Mouse (Mus musculus): ENCODE results near the gene Cdkal1.

Gene Cdkal1

DNA sequence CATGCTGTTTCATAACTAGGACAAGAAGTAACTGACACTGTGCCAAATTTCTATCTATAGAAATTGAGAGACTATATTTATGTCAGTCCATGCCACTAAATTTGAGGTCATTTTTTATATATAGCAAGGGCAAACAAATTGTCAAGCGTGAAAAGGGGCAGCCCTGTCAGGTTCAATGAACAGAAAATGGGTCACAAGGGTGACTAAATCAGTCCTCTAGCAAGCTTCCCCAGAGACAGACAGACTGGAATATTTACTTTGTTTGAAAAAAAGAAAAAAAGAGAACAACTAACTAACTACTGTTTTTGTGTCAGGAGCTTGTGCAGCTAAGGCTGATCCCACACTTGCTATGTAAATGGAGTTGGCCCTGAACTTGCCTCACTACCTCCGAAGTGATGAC is 355.7 kb downstream of the Cdkal1 start:
- no peak for DNase-seq (ENCODE audit: low spot score)

DNA sequence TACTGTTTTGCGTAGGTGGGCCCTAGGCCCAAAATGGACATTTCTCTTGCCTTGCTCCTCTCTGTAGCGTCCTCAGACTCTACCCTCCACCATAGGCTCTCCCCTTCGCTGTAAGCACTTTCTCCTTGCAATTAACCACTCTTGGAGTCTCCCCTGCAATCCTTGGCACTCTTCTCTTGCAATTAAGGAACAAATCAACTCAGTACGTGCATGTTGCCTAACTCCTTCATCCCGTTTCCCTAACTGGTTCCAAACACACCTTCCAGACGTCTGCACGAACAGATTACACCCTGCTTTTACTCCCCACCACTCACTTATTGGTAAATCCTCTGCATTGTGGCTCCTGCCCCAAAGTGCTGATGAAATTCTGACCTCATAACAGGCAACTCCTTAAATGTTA is 358.2 kb downstream of the Cdkal1 start:
- no peak for DNase-seq (ENCODE audit: low spot score)

DNA sequence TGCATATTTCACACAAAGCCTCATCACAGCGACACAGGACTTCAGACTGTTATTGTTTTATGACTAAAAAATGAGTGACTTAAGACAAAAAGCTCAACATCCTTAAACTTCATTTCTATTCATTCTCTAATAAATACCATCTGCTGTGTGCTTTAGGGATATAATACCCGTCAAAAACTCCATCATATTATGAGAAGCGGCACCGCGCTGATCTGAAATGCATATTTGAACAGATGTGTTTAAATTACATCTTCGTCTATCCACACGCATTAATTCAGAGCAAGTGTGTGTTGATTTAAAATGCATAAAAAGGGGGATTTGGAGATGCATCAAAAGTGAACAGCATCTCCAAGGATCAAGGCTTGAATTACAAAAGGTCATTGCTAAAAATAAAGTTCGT is 365.1 kb downstream of the Cdkal1 start:
- no peak for DNase-seq (ENCODE audit: low spot score)

DNA sequence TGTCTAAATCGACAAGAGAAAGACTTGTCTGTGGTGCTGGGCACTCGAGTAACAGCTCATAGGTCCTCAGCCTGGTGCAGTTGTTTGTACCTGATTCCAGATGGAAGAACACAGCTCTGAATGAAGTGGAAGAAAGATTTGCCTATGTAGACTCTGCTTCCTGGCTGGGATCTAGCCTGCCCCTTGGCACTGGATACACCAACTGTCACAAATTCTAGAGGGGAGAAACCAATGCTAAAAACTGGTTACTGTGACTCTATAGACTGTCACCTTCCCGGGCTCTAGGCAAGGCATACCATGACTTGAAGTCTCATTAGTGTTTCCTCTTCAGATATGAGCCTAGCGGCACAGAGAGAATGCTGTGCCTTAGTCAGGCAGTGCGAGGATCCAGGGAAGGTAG is 366.0 kb downstream of the Cdkal1 start:
- DNase-seq (ENCODE audit: low spot score): no peak

DNA sequence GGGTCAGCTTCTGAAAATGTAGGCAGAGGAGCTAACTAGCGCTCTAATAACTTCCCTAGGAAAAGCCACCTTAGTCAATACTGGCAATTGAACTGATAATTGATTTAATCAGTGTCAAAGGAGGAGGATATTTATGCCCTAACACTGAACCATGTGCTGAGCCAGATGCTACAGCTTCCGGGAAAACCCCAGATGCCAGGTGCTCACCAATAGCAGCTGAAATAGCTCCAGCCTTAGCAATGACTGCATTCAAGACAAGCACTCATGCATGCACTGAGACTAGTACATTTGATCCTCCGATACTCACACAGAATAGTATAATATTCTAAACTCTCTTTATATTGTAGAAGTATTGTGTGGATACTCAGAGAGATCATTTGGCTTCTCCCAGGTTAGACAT is 368.8 kb downstream of the Cdkal1 start:
- DNase-seq (ENCODE audit: low spot score): no peak

DNA sequence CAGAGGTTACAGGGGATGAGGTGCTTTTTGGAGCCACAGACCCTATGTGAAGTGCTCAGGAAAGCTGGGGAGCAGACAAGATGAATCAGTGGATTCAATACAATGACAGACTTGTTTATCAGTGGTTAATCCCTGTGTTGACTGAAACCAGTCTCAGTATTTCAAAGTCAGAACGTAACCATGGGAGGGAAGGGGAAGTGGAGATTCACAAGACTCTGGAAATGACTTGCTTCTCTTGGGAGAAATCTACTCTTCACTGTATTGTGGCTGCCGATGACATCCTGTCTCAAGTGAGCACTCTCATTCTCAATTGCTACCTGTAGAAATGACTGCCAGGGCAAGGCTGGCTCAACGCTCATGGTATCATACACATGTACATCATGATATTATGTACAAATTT is 371.5 kb downstream of the Cdkal1 start:
- DNase-seq (ENCODE audit: low spot score): no peak

DNA sequence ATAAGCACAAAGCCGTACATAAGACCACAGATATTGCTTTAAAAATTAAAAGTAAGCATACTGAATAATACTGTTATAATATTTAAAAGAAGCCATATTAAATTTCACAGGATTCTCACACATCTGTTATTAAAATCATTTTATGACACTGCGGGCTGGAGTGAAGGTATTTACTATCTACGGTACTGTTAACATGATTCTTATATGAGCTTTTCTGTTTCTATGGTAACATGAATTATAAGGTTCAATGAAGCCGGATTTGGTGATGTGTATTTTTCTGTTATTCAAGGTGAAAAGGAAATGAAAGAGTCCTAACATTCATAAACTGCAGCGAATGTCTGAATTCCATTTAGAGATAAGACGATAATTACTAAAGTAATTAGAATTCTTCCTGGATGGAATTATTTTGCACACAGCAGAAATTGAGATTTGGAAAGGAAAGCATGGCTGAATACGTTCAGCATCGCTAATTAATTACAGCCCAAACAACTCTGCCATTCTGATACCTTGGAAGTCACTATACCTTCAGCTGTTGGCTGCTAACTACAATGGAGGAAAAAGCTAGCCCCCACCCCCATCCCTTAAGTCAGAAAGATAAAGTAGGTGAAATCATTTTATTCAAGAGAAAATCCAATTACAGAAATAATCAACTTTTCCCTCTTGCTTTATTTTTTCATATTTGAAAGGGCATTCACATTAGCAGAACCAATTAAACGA is 373.2 kb downstream of the Cdkal1 start:
- DNase-seq (ENCODE audit: low spot score): no peak

DNA sequence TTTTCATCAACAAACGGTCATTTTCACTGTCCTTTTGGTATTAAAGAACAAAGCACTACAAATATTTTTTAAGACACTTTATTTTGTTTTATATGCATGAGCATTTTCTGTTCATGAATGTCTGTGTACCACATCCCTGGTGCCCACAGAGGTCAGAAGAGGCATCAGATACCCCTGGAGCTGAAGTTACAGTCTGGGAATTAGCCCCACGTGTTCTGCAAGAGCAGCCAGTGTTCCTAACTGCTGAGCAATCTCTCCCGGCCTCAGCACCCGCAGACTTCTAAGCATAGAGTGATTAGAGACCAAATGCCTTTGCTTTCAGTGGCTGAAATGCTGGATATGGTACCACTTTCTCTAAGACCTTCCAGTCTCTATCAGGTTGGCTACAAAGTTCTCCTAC is 379.1 kb downstream of the Cdkal1 start:
- DNase-seq (ENCODE audit: low spot score): no peak

DNA sequence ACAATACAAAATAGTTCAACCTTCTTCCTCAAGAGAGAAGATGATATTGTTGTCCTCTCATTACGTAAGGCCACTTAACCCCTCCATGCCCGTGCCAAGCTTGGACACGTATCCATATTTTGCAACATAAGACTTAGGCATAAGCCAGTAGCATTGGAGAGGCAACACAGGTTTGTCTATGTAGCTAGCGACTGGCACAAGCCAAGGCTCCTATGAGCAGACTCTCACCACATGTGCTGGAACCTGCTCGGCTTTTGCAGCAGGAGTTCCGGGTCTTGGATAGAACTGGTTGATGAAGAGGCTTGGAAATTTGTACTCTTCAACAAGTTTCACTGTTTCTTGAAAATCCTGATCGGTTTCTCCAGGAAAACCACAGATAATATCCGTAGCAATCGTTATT is 381.2 kb downstream of the Cdkal1 start:
- DNase-seq (ENCODE audit: low spot score): no peak

DNA sequence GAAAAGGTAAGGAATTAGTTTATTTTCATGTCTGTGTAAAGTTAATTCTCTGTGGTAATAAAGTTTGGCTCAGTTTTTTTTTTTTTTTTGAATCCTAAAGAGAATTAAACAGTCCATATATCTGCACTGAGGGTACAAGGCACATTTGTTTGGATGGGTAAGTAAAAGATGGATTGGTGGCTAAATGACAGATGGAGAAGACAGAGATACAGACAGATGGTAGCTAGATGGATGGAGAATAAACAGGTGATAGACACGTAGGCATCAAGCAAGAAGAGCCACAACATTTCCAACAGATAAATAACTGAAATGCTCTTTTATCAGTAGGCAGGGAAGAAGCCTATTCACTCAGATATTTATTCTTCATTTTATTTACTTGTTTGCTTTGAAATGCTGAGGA is 381.7 kb downstream of the Cdkal1 start:
- DNase-seq (ENCODE audit: low spot score): no peak

DNA sequence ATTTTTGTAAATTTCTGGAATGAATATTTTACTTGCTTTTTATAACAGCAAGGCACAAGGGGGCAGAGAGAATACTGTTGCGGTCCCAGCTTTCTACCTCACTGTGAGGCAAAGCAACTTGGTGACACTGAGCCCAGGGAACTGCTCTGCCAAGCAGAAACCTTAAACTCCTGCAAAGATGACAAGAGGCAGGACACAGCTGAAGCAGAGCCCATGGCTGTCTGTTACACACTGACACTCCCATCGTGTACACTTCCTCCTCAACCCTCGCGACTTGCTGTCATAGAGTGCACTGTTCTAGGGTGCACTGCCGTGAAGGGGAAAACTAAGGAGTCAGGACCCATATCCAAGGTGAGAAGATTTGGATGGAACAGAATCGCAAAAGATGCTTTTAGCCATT is 393.2 kb downstream of the Cdkal1 start:
- no peak for DNase-seq (ENCODE audit: low spot score)

DNA sequence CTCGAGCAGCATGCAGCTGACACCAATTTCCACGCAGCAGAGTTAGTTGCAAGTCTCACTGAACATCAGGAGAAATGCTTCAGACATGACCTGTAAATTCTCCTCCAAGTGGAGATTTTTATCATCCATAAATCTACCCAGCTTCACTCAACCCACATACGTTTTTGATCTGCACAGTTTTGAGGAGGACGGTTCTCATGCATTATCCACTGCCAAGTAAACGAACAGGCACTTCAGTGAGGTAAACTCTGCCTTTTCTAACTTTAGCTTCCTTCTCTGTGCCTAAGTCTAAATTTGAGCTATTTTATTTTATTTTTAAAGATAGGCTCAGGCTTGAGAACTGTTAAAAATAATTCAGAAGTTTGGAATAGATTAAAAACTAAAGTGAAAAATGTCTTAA is 394.7 kb downstream of the Cdkal1 start:
- DNase-seq (ENCODE audit: low spot score): no peak

DNA sequence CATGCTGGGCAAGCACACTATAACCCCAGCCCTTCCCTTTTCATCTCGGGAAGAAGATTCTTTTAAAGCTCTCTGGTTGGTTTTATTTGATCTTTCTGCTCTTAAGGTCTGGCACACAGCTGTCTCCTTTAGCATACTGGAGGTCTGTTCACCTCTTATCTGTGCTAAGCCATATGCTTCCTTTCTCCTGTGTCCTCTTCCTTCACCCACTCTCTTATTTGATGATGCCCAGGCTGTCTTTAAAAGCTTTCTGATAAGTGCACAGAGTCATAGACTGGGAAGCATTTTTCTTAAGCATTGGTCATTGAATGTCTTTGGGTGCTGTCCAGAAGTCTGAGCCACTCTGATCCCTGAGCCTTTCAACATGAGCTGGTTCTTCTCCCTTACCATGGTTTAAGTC is 397.1 kb downstream of the Cdkal1 start:
- no peak for DNase-seq (ENCODE audit: low spot score)

DNA sequence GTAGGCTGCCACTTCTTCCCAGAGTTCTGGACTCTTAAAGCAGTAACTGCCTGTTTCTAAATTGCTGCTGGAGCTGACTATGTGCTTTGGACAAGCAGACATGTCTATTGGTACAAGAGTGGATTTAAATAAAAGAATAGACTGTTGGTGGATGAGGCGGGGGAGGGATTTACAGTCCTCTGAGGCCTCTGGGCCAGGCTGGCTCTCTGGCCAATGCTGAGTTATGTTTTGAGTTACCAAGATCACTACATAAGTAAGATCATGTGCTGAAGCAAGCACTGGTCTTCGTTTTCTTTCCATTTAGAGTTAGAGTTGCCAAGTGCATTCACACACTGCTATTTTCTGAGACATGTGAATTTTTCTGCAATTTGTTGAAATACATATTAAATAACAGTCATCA is 418.4 kb downstream of the Cdkal1 start:
- no peak for DNase-seq (ENCODE audit: low spot score)

DNA sequence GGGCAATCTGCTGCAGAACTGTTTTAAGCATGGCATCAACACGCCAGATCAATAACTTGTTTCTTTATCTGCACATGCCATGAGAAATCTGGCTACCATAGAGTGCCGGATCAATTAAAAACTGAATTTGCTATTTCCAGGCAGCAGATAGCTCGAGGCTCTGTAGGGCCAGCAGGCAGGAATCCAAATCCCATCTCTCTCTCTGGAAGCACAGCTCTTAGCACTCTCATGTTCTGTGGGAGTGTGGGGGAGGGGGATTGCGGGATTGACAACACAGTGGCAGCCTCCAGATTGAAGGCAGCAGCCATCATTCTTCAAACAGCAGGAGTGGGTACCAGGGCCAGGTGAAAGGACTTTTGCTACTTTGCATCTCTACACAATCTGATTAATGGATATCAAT is 420.7 kb downstream of the Cdkal1 start:
- DNase-seq (ENCODE audit: low spot score): no peak

DNA sequence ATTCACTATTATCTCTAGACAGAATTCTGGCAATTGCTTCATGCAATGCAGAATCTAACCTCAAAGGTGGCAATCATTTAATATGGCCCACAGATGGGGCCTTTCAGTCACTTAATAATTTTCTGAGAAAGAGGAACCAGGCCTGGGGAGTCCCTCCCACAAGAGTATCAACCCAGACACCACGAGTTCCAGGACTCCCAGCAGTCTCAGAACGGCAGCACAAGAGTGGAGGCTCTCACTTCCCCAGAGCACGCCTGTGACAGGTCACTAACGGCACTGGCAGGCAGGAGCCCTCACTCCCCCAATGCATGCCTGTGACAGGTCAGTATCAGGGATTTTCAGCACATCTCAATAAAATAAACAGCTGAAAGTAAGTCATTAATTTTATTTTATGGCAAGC is 424.6 kb downstream of the Cdkal1 start:
- DNase-seq (ENCODE audit: low spot score): no peak

DNA sequence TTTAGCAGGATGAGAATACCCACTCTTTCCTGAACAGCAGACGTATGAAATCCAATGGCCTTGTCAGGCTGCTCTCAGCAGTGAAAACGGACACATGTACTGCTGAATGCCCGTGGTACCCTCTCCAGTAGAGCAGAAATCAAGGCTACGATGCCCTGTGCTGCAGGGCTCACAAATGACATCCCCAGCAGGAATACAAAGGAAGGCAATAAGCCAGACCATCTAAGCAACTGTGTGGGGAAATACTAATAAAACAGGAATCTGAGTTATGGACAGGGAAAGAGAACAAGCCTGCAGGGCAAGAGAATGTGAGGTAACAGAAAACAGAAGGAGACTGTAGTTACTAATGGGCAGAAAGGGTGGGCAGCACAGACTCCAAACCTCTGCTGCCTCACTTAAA is 425.6 kb downstream of the Cdkal1 start:
- no peak for DNase-seq (ENCODE audit: low spot score)

DNA sequence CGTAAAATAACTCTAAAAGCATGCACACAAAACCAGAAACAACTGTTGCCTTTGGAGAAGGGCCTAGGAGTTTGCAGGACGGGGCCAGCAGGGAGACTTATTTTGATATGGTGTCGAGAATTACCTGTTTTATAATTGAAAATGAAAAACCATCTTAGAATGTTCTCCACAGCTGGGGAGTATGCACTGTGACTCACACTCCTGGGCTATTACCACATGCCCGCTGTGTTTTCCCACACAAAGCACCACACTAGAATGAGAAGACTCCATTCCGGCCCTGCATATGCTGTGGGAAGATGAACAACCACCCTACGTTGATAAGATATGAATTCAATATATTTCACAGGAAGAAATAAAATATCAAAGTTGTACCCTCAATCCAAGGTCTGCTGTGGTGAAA is 426.3 kb downstream of the Cdkal1 start:
- DNase-seq (ENCODE audit: low spot score): no peak

DNA sequence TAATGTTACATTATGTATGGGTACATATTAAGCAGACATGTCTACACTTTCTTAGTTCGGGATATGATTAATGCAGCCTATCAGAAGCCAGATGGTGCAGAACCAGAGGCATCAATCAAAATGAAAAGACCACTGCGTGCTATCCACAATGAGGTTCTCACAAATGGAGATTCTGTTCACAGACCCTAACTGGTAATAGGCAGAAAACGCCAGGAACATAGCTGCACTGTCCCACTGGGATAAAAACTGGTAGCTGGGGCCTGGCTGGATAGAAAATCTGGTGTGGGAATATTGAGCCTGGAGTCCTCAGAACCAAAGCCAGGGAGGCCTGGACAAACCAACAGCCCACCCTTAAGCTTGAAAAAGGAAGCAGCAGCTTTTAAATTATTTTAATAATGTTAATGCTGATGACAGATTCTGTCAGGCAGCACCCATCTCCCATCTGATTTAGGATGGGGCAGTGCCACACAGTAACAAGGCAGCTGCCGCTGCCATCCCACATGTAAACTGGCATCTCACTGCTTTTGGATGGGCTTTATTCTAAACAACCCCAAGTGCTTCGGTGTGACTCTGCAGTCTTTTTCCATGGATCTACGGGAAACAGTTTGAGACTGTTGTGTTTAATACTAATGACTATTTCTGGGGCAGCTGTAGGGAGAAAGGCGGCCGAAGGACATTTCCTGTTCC is 438.9 kb downstream of the Cdkal1 start:
- no peak for DNase-seq (ENCODE audit: low spot score)

DNA sequence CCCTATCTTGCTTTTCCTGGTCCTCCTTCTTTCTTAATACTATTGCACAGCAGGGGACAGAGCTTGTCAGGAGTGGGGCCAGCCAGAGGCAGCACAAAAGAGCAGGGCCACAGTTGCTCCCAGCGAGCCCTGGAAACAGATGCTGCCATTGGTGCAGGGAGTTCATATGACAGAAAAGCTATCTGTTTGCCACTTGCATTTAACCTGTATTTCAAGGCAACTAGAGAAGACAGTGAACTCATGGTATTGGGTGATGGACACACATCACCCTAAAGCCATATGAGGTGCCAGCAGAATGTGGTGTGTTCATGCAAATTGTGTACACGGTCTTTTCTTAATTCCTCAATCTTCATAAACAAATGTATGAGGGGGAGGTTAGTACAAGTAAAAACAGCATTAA is 439.5 kb downstream of the Cdkal1 start:
- no peak for DNase-seq (ENCODE audit: low spot score)

DNA sequence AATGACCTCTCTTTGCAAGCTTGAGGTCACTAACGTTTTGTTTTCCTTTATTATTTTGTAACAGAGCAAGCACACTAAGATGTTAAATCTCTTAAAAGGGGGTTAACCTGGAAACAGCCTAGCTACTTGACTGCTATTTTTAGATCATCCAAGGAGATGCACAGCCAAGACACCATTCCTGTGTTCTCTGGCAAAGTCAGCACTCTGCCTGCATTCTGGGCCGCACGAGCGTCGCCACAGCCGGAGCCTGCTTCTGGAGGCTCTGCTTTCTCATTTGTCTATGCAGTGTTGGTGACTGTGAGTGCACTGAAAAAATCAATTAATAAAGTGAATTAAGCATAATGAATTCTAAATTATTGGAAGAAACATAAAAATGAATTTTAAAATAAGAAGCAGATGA is 440.6 kb downstream of the Cdkal1 start:
- DNase-seq (ENCODE audit: low spot score): no peak

DNA sequence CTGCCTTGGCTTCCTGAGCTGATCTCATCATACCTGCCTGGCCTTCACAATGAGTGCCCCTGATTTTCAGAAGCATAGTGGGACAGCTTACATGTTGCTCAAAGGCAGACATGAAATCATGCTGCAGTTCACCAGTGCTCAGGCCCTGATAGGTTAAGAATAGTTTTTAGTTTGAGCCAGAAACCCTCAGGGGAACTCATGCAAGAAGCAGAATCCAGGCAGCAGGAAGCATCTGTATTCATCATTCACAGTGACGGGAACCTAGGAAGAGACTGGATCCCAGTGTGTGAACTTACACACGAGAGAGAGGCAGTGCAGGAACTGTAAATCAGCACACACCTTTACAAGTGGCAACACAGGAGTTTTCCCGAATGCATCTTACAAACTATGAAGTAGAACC is 441.0 kb downstream of the Cdkal1 start:
- no peak for DNase-seq (ENCODE audit: low spot score)

DNA sequence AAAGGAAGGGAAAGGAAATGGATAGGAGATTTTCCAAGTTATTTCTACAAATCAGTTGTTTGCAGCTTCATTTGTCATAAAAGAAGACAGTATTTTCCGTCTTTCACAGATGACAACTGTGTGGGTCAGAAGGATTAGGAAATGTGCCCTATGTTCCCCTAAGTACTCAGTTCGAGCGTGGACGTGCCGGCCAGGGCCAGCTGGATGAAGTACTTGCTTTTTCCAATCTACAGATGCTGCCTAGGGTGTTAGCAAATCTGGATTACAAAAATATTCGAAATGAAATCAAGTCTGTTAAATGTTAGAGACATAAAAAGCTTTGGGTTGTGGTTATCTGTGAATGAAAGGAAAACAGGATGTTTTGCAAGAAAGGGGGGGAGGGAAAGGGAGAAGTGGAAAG is 444.3 kb downstream of the Cdkal1 start:
- no peak for DNase-seq (ENCODE audit: low spot score)

DNA sequence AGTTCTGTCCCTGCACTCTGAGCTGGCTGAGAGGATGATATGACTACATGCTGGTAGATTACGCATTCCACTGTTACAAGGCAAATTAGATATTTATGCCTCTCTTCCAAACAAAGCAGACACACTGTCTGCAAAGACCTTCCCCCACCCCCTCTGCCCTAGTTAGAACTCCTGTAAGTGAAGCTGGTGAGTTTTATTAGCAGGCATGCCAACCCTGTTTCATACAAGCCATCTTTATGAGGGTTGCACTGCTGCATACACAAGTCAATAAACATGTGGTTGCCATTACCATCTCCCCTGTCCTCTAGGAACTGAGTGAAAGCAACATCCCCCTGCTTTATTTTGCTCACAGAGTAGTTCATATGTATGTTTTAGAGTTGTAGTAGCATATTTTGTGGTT is 447.9 kb downstream of the Cdkal1 start:
- no peak for DNase-seq (ENCODE audit: low spot score)

All from yolk sac, embryonic 10.5 days (tissue).